Mouse (Mus musculus) gastrocnemius, postnatal 25 days (tissue): ENCODE data around the gene Plxnb1. TPM values are rescaled to one million over a fixed set of nuclear protein-coding genes. Genes with fewer than 3 reads are reported as not detected.
"Not testable (repeated sequence)": the region's sequence is repeated elsewhere in the genome, so short reads cannot be mapped to it uniquely, and the experiment has no call there.

Source experiments
- DNase-seq: peaks from one replicate; pipeline ENCODE4 v3.0.0; 2022
- total RNA-seq, 2 experiments: library from RNA; stranded (reverse); gene quantifications; 1 replicate in 1 of 2; 2 replicates in 1 of 2; pipeline ENCODE4 v1.2.3; 2021

Gene Plxnb1
- total RNA-seq, 2 experiments from 2014 or later: 1.0 to 1.7 TPM

- DNase-seq: no peak
These were observed 7.4 kb downstream of the Plxnb1 start for GRCm38 (mm10) chr9:109102541-109102940.

GRCm38 (mm10) chr9:109103250-109103649, 8.1 kb downstream of the Plxnb1 start:
- DNase-seq: no peak

DNA sequence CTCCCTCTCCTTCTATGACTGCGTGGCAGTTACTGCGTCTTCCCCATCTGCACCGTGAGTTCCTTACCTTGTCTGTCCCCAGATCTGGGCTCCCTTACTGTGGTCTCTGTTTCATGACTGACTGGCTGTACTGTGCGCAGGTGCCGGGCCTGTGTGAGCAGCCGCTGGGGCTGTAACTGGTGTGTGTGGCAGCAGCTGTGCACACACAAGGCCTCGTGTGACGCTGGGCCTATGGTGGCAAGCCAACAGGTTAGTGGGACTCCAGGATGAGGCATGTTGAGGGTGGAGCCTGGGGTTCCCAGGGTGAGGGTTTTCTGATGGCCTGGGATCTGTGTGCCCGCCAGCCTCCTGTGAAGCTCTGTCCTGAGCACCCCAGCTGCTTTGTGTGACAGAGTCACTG, 8.9 kb downstream of the Plxnb1 start:
- no peak for DNase-seq

DNA sequence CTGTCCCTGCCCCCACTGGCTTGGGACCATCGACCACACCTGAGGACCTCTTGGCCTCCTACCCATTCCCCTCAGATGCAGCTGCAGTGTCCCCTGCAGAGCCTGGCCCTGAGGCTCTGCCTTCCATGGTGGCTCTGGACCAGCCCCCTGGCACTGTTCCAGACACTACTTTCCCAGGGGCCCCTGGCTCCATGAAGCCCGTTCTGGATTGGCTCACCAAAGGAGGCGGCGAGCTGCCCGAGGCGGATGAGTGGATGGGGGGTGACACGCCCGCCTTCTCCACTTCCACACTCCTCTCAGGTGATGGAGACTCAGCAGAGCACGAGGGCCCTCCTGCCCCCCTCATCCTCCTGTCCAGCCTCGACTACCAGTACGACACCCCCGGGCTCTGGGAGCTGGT, 9.8 kb downstream of the Plxnb1 start:
- no peak for DNase-seq

- DNase-seq: no peak
These were observed 10.5 kb downstream of the Plxnb1 start for GRCm38 (mm10) chr9:109105648-109106047.

DNA sequence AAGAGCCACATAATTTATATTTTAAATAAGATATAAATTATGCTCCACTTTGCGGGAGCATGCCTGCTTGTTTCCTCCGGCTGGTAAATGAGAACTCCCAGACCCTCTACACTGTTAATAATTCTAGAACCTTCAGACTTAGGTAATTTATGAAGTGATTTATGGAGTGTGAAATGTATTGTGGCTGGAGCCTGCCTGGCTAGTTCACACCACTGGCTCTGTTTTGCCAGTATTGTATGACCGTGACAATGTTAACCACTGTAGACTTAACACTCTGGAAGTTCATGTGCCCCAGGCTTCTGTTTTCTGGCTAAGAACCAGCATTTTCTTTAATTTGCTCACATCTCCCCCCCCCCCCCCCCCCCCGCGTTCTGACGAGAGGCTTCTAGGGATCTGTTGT, 12.2 kb downstream of the Plxnb1 start:
- DNase-seq: no peak

DNA sequence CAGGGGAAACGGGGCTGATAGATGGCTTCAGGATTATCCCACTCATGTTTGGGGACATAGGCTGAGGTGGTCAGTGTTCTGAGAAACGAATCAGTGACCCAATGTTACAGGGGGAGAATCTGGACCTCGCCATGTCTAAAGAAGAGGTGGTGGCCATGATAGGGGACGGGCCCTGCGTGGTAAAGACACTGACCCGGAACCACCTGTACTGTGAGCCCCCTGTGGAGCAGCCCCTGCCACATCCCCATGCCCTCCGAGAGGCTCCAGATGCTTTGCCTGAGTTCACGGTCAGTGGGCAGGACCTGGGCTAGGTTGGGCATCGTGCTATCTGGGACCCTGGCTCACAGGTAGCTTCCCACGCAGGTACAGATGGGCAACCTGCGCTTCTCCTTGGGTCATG, 15.1 kb downstream of the Plxnb1 start:
- no peak for DNase-seq

- no peak for DNase-seq
These were observed 15.9 kb downstream of the Plxnb1 start for GRCm38 (mm10) chr9:109111101-109111500.

DNA sequence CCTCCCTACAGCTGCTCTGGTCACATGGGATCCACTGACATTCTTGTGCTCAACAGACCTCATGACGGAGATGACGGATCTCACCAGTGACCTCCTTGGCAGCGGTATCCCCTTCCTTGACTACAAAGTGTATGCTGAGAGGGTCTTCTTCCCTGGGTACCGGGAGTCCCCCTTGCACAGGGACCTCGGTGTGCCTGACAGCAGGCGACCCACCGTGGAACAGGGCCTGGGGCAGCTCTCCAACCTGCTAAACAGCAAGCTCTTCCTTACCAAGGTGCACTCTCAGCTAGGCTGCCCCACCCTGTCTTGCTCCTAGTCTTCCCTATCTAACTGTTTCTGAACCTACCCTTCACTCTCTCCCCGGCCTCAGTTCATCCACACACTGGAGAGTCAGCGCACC, 16.4 kb downstream of the Plxnb1 start:
- no peak for DNase-seq

- DNase-seq: peak; percentile 3
These were observed 18.1 kb downstream of the Plxnb1 start for GRCm38 (mm10) chr9:109113331-109113730.

- DNase-seq: peak; percentile 5
These were observed 19.1 kb downstream of the Plxnb1 start for GRCm38 (mm10) chr9:109114276-109114675.

DNA sequence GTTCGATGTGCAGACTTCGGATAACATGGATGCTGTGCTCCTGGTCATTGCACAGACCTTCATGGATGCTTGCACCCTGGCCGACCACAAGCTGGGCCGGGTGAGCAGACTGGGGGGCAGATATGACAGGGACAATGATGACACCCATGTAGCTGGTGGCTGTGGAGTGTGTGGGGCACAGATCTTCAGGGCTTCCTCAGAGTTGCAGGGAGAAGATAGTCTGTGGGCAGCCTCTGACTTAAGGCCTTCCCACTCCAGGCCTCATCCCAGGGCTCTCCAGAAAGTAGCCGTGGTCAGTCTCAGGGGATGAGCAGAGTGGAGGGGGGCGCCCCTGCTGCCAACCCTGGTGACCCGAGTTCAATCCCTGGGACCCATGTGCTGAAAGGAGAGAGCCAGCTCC, 19.7 kb downstream of the Plxnb1 start:
- DNase-seq: no peak

DNA sequence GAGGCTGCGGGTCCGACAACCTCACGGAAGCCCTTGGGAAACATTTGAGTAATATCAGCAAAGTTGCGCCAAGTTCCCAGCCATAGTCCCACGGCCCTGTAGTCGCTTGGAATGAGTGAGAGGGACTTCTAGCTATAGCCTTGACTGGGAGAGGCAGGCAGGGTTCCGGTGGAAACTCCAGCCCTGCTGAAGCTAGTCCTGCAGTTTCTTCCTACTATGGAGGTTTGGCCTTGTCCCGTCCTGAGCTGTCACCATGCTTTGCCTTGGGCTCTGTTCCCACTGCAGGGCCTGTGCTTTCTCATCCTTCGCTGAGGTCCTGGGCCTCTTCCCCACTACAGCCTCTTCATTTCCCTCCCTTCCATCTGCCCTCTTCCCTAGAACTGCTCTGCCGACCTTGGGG, 21.0 kb downstream of the Plxnb1 start:
- no peak for DNase-seq

DNA sequence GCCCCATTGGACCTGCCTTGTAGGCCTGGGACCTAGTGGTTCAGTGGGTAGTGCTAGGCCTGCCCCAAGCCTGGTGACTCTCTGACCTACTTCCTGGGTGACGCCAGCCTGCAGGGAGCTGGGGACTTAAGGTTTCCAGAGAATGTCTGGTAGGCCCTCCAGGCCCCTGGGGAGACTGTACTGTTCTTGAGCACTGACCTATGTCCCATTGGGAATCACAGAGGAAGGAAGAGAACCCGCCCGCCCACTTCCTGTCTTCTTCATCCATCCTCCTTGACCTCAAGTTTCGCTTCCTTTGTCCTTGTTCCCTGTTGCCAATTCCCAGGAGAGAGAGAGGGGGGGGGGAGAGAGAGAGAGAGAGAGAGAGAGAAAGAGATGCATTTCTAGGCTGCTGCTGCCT, 22.9 kb downstream of the Plxnb1 start:
- DNase-seq: peak; percentile 46

- DNase-seq: no peak
These were observed 24.4 kb downstream of the Plxnb1 start for GRCm38 (mm10) chr9:109119571-109119970.

DNA sequence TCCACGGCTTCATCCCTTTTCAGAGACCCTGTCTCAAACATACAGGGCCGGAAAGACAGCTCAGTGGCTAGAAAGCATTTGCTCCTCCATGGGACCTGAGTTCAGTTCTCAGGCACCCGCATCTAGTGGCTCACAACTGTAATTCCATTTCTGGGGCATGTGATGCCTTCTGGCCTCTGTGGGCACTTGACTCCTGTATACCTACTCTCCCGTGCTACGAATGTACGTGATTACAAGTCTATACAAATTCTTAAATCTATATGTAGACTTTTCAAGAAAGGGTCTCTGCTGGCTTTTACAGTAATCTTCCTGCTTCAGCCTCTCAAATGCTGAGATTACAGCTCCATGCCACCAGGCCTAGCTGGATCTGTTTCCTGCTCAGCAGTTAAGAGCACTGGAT, 25.8 kb downstream of the Plxnb1 start:
- no peak for DNase-seq

DNA sequence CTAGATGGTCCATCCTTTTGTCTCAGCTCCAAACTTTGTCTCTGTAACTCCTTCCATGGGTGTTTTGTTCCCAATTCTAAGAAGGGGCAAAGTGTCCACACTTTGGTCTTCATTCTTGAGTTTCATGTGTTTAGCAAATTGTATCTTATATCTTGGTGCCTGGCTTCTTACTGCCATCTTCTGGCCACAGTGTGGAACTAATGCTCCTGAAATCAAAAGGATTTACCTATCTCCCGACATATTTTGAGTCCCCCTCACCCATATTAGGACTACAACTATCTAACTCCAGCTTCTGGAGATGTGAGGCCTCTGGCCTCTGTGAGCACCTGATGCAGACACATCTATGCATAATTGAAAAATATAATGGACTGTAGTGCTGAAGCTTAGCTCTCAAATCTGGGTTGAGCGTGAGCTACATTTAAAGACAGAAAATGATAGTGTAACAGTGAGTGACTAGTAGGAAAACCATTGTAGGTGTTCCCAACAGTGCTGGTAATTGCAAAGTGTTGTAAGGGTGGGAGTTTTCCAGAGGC, 27.4 kb downstream of the Plxnb1 start:
- no peak for DNase-seq

DNA sequence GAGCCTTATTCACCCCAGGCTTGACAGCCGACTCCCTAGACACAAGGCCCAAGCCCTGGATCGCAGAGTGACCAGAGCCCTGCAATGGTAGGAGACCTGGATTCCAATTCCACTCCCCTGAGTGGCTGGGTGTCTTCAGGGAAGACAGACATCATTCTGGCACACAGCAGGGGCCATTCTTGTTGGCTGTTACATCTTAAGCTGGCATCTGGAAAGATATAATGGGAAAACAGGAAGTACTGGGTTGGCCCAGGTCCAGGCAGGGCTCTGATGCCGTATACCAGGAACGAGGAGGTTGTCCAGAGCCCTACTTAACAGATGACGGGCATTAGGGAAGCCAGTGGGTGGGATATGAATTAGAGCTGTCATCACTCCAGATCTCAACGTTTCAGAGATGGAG, 28.1 kb downstream of the Plxnb1 start:
- DNase-seq: no peak

- DNase-seq: no peak
These were observed 29.0 kb downstream of the Plxnb1 start for GRCm38 (mm10) chr9:109124164-109124563.

DNA sequence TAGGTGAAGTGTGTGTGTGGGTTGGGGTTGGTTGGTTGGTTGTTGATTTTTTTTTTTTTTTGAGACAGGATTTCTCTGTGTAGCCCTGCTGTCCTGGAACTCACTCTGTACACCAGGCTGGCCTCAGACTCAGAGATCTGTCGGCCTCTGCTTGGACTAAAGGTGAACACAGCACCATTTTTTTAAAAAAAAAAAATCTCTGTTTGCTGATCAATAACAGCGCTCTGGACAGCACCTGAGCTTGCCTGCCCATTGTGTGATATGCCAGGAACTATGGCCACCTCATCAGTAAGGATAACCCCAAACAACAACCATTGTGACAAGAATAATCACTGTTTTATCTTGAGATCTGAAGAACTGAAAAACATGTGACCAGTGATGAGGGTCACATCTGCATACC, 29.9 kb downstream of the Plxnb1 start:
- no peak for DNase-seq

GRCm38 (mm10) chr9:109125481-109125880, 30.3 kb downstream of the Plxnb1 start:
- no peak for DNase-seq

DNA sequence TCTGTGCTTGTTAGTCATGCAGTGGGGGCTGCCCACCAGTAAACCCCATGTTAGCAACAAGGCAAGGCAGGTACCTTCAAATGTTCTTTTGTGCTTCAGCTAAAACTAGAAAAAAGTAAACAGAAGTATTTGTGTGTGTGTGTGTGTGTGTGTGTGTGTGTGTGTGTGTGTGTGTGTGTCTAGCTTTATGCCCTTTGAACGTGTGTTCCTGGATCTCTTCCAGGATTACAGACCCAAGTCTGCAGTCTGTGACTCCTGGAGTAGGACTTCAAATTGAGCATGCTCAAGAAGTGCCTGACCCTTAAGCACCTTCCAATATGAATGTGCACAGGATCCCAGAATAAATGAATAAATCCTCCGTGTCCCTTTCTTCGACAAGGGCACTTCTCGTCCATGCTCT, 31.9 kb downstream of the Plxnb1 start:
- DNase-seq: no peak

DNA sequence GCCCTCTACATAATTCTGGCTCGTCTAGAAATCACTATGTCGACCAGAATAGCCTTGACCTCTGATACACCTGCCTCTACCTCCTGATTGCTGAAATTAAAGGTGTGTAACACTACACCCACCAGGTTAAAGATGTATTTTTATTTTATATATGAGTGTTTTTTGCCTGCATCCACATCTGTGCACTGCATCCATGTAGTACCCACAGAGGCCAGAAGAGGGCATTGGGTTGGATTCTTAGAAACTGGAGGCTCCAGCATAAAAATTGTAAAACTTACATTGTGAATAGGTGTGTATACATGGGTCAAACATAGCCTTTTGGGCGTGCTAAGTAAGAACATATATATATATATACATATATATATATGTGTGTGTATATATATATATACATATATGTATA, 33.0 kb downstream of the Plxnb1 start:
- DNase-seq: no peak

DNA sequence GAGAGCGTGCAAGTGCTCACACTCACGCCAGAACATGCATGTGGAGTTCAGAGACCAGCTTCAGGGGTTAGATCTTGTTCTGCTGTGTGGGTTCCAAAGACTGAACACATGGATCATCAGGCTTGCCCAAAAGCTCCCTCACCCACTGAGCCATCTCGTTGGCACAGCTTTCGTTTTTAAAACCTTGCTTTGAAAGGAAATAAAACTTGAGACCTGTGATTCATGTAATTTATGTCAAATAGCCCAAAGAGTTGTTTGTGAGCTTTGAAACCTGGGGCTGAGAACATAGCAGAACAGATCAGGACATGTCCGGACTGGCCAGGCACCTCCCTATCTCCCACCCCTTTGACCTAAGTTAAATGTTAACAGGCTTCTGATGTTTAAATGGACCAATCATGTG, 34.9 kb downstream of the Plxnb1 start:
- DNase-seq: no peak

DNA sequence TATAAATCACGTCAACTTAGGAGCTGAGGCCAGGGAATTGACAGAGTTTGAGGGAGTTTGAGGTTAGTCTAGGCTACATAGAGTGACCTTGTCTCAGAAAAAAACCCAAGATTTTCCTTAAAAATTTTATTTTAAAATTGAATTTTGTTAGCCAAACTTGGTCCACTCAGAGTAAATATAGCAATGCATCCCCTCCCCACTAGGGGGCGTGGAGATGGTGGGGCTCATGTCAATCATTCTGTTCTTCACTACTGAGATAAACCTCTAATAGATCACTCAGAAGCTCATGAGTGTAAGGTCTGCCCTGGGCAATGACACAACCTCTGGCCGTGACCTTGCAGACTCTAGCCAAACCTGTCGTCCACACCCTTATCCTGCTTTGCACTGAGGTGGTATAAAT, 45.2 kb downstream of the Plxnb1 start:
- DNase-seq: not testable (repeated sequence)
